Mouse (Mus musculus): Measurements from ENCODE around the gene Tpmt. TPM values are rescaled to one million over a fixed set of nuclear protein-coding genes. Genes with fewer than 3 reads are reported as not detected.
A peak's percentile ranks its signal among the peaks of the same experiment; 100 is the strongest.

The Tpmt gene
- total RNA-seq (2021) = 9.1 and 13.8 TPM in 2 replicates
- long read RNA-seq, experiment 1, partial matches to known transcripts = 0 of 9 reads
- long read RNA-seq, experiment 1, other reads (novel, unspliced or antisense) = 5 of 9 reads
- long read RNA-seq, experiment 2, transcript Tpmt-201 (9 exons, 2,708 nt) = major isoform, 8 of 12 reads
- long read RNA-seq, experiment 2, partial matches to known transcripts = 1 of 12 reads
- long read RNA-seq, experiment 2, other reads (novel, unspliced or antisense) = 3 of 12 reads

- DNase-seq = no peak
Observed at GRCm38 (mm10) chr13:47044617-47044947, at the start of gene Tpmt. Gene Tpmt, minus strand, starts transcription at chr13:47044737.

DNA sequence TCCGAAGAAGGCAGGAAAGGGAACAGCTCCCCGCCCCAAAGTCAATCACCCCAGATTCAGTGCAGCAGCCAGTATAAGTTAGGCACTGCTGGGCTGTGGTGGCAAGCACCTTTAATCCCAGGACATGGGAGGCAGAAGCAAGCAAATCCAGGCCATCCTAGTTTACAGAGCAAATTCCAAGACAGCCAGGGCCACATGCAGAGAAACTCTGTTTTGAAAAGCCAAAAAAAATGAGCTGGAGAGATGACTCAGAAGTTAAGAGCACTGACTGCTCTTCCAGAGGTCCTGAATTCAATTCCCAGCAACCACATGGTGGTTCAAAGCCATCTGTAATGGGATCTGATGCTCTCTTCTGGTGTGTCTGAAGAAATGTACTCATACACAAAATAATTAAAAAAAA lies 49.3 kb upstream of the Tpmt start:
- DNase-seq = no peak

DNA sequence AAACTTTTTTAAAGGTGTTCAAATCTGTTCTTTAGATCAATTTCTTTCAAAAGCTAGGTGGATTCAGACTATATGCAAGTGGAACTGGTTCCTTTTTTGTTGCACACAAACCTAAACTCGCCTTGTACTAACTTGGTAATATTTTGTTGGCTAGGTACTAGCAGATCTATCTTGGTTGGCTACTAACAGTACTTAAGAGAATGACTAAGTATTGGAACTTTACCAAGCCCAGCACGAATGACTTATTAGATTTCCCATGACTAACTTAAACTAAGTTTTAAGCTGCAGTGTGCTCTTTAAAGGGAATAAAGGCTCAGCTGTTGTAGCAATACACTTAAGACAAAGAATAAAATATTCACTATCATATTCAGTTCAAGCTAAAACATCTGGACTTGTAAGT lies 44.7 kb upstream of the Tpmt start:
- DNase-seq = no peak

DNA sequence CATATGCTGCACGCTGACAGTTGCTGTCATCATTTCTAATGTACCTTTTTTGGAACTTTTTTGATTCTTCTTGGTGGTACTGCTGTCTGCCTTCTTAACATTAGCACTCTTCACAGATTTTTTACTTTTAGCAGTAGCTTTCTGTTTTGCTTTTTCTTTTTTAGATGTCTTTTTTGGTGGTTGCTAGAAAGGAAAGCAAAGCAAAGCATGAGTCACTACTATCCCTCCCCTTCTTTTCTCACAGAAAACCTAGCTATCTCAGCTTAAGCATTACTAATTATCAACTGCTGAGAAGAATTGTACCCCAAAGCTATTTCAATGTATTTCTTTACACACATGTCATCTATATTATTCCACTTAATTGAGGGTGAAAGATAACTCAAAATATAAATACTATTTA lies 43.9 kb upstream of the Tpmt start:
- no peak for DNase-seq

GRCm38 (mm10) chr13:47080905-47081505 lies 36.5 kb upstream of the Tpmt start:
- DNase-seq = no peak

GRCm38 (mm10) chr13:47078799-47079198 lies 34.3 kb upstream of the Tpmt start:
- no peak for DNase-seq

- no peak for DNase-seq
Observed at GRCm38 (mm10) chr13:47077367-47077766, 32.8 kb upstream of the Tpmt start.

GRCm38 (mm10) chr13:47076156-47076555 lies 31.6 kb upstream of the Tpmt start:
- no peak for DNase-seq

GRCm38 (mm10) chr13:47072484-47072883 lies 27.9 kb upstream of the Tpmt start:
- no peak for DNase-seq

DNA sequence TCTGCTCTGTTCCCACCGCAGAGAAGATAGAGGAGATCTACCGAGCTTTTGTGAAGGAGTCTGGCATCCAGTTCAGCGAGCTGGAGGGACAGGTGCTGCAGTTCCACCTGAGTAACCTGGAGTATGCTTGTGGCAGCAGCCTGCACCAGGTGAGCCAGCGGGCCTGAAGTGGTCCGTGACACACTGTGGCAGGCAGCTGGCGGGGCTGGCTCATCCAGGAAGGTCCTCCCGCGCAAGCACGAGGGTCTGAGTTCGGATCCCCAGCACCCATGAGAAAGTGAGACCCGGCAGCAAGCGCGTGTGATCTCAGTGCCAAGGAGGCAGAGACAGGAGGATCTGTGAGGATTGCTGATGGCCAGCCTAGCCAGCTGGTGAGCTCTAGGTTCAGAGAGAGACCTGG lies 27.3 kb upstream of the Tpmt start:
- DNase-seq = no peak

- DNase-seq = no peak
Observed at GRCm38 (mm10) chr13:47070329-47071080, 26.0 kb upstream of the Tpmt start.

DNA sequence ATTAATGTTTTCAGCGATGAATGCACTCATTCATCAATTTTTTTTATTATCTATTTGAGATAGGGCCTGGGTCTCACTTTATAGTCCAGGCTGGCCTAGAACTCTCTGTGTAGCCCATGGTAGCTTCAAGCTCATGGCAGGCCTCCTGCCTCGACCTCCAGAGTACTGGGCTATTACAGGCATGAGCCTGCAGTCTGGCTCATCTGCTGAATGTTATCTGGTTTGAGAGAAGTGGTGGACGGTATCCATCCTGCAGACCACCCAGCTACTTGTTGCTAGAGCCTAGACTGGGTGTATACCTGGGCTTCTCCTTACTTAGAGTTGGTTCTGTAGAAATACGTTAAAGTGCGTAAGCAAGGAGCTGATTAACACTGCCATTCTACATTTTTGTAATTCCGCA lies 22.5 kb upstream of the Tpmt start:
- no peak for DNase-seq

- DNase-seq = no peak
Observed at GRCm38 (mm10) chr13:47066516-47066915, 22.0 kb upstream of the Tpmt start.

DNA sequence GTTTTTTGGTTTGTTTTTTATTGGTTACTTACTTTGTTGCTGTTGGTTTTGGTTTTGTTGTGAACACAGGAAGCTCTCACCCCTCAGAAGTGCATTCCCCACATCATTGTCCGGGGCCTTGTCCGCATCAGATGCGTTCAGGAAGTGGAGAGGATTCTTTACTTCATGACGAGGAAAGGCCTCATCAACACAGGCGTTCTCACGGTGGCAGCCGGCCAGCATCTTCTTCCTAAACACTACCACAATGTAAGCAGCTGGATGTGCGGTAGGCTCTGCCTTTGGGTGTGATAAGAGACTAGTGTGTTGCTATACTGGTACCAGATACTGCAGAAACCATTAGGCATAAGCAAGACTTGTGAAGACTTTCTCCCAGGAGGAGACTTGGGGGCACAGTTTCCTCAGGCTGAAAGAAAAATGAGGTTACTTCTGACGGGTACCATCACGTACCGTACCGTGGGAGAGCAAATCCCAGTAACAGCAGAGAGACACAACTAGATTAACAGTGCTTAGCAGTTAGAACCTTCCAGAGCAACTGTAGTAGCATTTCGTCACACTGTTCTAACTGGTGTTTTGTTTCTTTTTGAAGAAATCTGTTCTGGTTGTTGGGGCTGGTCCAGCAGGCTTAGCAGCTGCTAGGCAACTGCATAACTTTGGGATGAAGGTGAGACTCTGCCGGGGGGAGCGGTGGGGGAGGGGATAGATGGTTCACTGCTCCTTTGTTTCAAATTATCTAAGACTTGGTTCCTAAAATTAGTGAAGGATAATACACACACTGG lies 19.6 kb upstream of the Tpmt start:
- DNase-seq = no peak

GRCm38 (mm10) chr13:47062756-47063155 lies 18.2 kb upstream of the Tpmt start:
- DNase-seq = no peak

DNA sequence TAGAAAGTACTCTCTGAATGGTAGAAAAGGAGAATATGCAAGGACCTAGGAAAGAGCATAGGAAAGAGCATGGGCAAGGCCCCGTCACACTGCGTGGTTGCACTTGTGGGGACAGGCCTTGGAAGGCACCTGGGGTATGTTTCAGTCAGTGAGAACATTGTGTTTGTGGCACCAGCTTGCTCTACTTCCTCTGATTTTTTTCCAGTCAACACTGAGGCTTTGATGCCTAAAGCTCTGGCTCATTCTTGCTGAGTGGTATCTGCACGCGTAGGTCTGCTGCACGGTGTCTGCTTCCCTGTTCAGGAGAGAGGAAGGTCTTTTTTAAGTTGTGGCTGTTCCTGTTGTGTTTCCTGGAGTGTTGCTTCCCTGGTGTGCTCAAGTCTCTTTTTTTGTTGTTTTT lies 12.2 kb upstream of the Tpmt start:
- DNase-seq = no peak

- DNase-seq = no peak
Observed at GRCm38 (mm10) chr13:47056126-47056525, 11.6 kb upstream of the Tpmt start.

- no peak for DNase-seq
Observed at GRCm38 (mm10) chr13:47053971-47054370, 9.4 kb upstream of the Tpmt start.

DNA sequence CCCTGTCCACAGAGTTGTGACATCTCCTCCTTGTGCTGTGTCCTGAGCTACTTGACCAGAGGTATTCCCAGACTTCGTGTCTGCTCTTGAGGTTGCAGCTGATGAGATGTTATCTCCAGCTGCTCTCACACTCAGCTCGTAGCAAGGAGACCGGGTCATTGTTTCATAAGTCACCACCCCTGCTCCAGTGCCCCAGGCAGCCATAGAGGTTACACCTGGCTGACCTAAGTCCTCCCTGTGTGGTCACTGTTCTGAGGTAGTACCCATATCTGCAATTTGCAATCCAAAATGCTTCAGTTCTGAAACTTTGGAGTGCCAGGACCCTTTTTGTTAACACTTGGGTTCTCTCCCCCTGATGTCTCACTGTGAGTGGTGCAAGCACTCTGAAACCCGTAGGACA lies 5.5 kb upstream of the Tpmt start:
- no peak for DNase-seq

DNA sequence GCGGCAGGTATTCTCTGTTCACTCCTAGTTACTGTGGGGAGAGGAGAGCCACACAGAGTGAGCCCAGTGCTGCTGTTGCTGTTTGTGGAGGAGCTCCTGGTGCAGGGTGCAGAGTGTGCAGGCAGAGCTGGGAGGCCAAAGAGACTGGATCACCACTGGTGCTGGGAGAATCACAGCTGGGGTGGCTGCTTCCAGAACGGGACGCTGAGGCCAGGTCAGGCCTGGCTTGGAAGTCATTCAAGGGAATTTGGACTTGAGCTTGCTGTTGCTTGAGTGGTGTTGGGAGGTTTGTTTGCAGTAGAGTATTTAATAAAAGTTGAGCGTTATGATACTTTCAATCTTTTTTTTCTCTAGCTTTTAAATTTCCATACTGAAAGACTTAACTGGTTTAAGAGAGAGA lies 3.5 kb upstream of the Tpmt start:
- no peak for DNase-seq

DNA sequence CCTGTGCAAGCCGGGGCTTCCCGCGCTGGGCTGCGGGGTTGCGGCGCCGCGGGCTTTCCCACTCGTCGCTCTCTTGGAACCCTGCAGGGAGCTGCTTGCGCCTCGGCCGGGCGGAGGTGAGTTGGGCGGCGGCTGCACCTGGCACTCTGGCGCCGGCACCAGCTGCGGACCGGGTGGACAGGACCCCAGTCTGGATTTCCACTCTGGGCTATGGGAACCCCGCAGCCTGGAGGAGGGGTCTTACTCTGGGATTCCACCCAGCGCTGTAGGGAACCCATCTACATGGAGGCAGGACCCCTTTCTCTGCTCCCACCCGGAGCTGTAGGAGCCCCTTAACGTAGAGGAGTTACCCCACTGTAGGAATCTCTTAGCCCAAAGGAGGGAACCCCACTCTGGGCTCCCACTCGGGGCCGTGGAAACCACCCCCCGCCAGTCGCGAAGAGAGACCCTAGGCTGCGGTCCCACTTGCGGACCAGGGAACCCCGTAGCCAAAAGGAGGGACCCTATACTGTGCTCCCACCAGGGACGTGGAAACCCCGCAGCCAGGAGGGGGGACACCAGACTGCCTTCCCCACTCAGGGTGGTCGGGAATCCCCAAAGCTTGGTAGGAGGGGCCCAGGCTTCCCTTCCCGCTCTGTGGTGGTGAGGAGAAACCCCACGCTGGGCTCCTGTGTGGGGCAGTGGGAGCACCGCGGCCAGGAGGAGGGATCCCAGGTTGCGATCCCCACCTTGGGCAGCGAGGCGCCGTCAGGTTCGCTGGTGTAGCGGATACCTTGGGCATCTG lies 512 bp downstream of the Tpmt start:
- peak; percentile 32 for DNase-seq

DNA sequence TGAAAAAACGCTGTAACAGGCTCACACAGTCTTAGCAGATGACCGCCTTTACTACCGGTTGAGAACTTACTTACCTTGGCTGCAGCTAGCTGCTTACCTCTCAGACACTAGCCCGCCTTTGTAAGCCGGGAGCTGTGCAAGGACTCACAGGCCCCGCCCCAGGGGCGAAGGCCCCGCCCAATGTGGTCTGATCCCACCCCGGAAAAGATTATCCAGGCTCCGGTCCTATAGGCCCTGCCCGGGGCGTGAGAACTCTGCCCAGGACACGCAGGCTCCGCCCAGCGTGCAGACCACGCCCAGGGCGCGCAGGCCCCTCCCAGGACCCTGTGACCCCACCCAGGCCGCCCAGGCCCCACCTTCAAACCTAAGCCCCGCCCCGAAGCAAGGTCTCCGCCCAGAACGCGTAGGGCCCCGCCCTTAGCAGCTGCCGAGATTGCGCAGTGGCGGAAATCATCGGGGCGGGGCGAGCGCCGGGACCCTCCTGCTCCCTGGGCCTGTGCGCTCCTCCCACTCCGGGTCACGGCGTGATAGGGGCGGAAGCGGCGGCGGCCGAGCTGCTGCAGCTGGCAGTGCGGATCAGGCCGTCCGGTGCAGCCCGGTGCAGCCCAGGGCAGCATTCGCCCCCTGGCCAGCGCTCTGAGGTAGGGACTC lies 1.4 kb downstream of the Tpmt start, which contains the start of gene Kdm1b:
Gene Kdm1b, plus strand, starts transcription at position 470 of the 651 bp plus-strand sequence.
- peak; percentile 99 for DNase-seq

Measured in adrenal gland, postnatal 14 days (tissue).